Mouse (Mus musculus) kidney, postnatal 0 days (tissue): ENCODE results near the gene Paxx. TPM values are rescaled to one million over a fixed set of nuclear protein-coding genes. Genes with fewer than 3 reads are reported as not detected.

ENCODE experiments used
- ATAC-seq: fragments of 200-750 bp; cut with Nextera tagmentation; replicated peaks from 2 replicates; pipeline ENCODE4 v1.8.0; 2017; ENCODE audit warnings: low read depth, moderate number of reproducible peaks, moderate TSS enrichment, moderate library complexity; ENCODE audit not compliant: low FRiP score
- DNase-seq: peaks from one replicate; pipeline ENCODE4 v3.0.0-alpha.2; 2016; ENCODE audit warnings: low spot score
- H3K27ac ChIP-seq: fragments of 300-500 bp; sonication (generic); 2 replicates; pipeline ENCODE4 v1.5.1; 2014; ENCODE audit warnings: mild to moderate bottlenecking
- H3K27me3 ChIP-seq: fragments of 300-500 bp; sonication (generic); 2 replicates; pipeline ENCODE4 v1.6.1; 2014; ENCODE audit warnings: low read length, mixed read lengths; ENCODE audit not compliant: insufficient read depth
- H3K36me3 ChIP-seq: fragments of 300-500 bp; sonication (generic); 2 replicates; pipeline ENCODE4 v1.6.1; 2014; ENCODE audit warnings: low read length, mixed read lengths; ENCODE audit not compliant: insufficient read depth
- H3K4me1 ChIP-seq: fragments of 300-500 bp; sonication (generic); replicated peaks from 2 replicates; pipeline ENCODE4 v1.6.1; 2014; ENCODE audit warnings: antibody characterized with exemption, low read length, mixed read lengths; ENCODE audit not compliant: insufficient read depth
- H3K4me2 ChIP-seq: fragments of 300-500 bp; sonication (generic); 2 replicates; pipeline ENCODE4 v1.6.1; 2014; ENCODE audit warnings: mild to moderate bottlenecking, low read length, moderate library complexity, mixed read lengths
- H3K4me3 ChIP-seq: fragments of 300-500 bp; sonication (generic); replicated peaks from 2 replicates; pipeline ENCODE4 v1.5.1; 2014; ENCODE audit warnings: low read depth, low read length
- H3K9ac ChIP-seq: fragments of 300-500 bp; sonication (generic); 2 replicates; pipeline ENCODE4 v1.6.1; 2014; ENCODE audit warnings: low read depth, low read length
- H3K9me3 ChIP-seq: fragments of 300-500 bp; sonication (generic); replicated peaks from 2 replicates; pipeline ENCODE4 v1.6.1; 2016; ENCODE audit warnings: low read length, inconsistent platforms, mixed read lengths
- CTCF ChIP-seq: IDR thresholded peaks from 2 replicates; pipeline ENCODE4 v1.5.1; 2016; ENCODE audit warnings: antibody characterized with exemption, low read depth, mild to moderate bottlenecking, moderate library complexity
- WGBS: fragments of 180-500 bp; shearing (Covaris S2); extraction: QIAGEN DNeasy Blood & Tissue Kit; methylation state at CpG from one replicate; pipeline ENCODE4 v1.1.7; 2014; 5-methylcytosine and 5-hydroxymethylcytosine counted together
- polyA plus RNA-seq: library from polyadenylated mRNA; unstranded; fragments of >200 nt; fragmentation: Nextera tagmentation; extraction: Ambion mirVana; gene quantifications from 2 replicates; pipeline ENCODE4 v1.2.1, GENCODE M21; 2015

Paxx gene
- polyA plus RNA-seq, 1 experiment from 2014 or later: 42.0 TPM

- H3K4me1 ChIP-seq: peaks cover 13% of the 10 kb centered on the region; the same call in 1 of the 2 replicates
- no peak overlapping the region for H3K9ac ChIP-seq
- no peak for TF ChIP-seq CTCF
- H3K27ac ChIP-seq: no peak overlapping the region
- H3K9me3 ChIP-seq: no peaks in the 10 kb centered on the region
- H3K27me3 ChIP-seq: no peaks in the 10 kb centered on the region
- no peak overlapping the region for H3K4me2 ChIP-seq
- DNase-seq (no peak), ATAC-seq (no peak)
- no peak overlapping the region for H3K4me3 ChIP-seq
- no peaks in the 10 kb centered on the region for H3K36me3 ChIP-seq
- 84% methylated on average over 3 of the region's 3 CpGs for WGBS
Measured at GRCm38 (mm10) chr2:25463630-25464029, 2.7 kb upstream of the Paxx start.

- Histone ChIP-seq H3K4me2 (peak overlapping the region; percentile 85), H3K27me3 (no peaks in the 10 kb centered on the region), H3K9ac (no peak overlapping the region), H3K9me3 (no peaks in the 10 kb centered on the region), H3K36me3 (no peaks in the 10 kb centered on the region), H3K4me3 (peak overlapping the region; percentile 57), H3K4me1 (peaks cover 13% of the 10 kb centered on the region; the same call in 1 of the 2 replicates), H3K27ac (peak overlapping the region; percentile 60)
- ATAC-seq: no peak
- TF ChIP-seq CTCF: no peak
- no peak for DNase-seq
- 28% methylated on average over 3 of the region's 3 CpGs for WGBS
Measured at GRCm38 (mm10) chr2:25461407-25461806, 513 bp upstream of the Paxx start.

GRCm38 (mm10) chr2:25460135-25460534, 759 bp downstream of the Paxx start:
- Histone ChIP-seq H3K36me3 (no peaks in the 10 kb centered on the region), H3K4me3 (peak overlapping the region; percentile 57), H3K9me3 (no peaks in the 10 kb centered on the region), H3K4me1 (peaks cover 13% of the 10 kb centered on the region; the same call in 1 of the 2 replicates), H3K27me3 (no peaks in the 10 kb centered on the region), H3K9ac (peak overlapping the region; percentile 71; the same call in 1 of the 2 replicates), H3K27ac (peak overlapping the region; percentile 90), H3K4me2 (peak overlapping the region; percentile 85)
- WGBS: 29% methylated on average over 5 of the region's 5 CpGs
- ATAC-seq: peak; percentile 11; the same call in 1 of the 2 replicates
- no peak for TF ChIP-seq CTCF
- DNase-seq: no peak

GRCm38 (mm10) chr2:25458911-25459310, 2.0 kb downstream of the Paxx start:
- no peak overlapping the region for H3K4me2 ChIP-seq
- H3K9ac ChIP-seq: no peak overlapping the region
- H3K36me3 ChIP-seq: no peaks in the 10 kb centered on the region
- TF ChIP-seq CTCF: peak; percentile 28; the same call in 1 of the 2 replicates
- no peak overlapping the region for H3K4me3 ChIP-seq
- peaks cover 13% of the 10 kb centered on the region; the same call in 1 of the 2 replicates for H3K4me1 ChIP-seq
- H3K27ac ChIP-seq: no peak overlapping the region; the same call in 1 of the 2 replicates
- WGBS: 73% methylated on average over 5 of the region's 5 CpGs
- H3K9me3 ChIP-seq: no peaks in the 10 kb centered on the region
- H3K27me3 ChIP-seq: no peaks in the 10 kb centered on the region
- no peak for ATAC-seq
- no peak for DNase-seq

- 84% methylated on average over 9 of the region's 9 CpGs for WGBS
- Histone ChIP-seq H3K9me3 (no peaks in the 10 kb centered on the region), H3K4me2 (no peak overlapping the region), H3K9ac (0 out of 2 replicates have a peak overlapping the region, but pooled peaks have one; percentile 8), H3K27me3 (no peaks in the 10 kb centered on the region), H3K4me1 (peaks cover 13% of the 10 kb centered on the region; the same call in 1 of the 2 replicates), H3K4me3 (no peak overlapping the region), H3K27ac (no peak overlapping the region), H3K36me3 (no peaks in the 10 kb centered on the region)
- DNase-seq: no peak
- TF ChIP-seq CTCF: no peak
- no peak for ATAC-seq
Measured at GRCm38 (mm10) chr2:25457022-25457896, 3.6 kb downstream of the Paxx start.

GRCm38 (mm10) chr2:25456205-25456953, 4.5 kb downstream of the Paxx start, which contains the start of gene Clic3:
Gene Clic3, plus strand, starts transcription at chr2:25456838.
- H3K4me3 ChIP-seq: no peak within 1 kb of the TSS
- H3K4me2 ChIP-seq: no peak within 1 kb of the TSS
- no peaks in the 10 kb centered on the region for H3K9me3 ChIP-seq
- no peaks in the 10 kb centered on the region for H3K27me3 ChIP-seq
- 57% methylated on average over 14 of the region's 14 CpGs for WGBS
- peaks cover 12% of the 10 kb centered on the region; the same call in 1 of the 2 replicates for H3K4me1 ChIP-seq
- no peak for ATAC-seq
- TF ChIP-seq CTCF: no peak
- DNase-seq: no peak
- 0 out of 2 replicates have a peak within 1 kb of the TSS, but pooled peaks have one; percentile 8 for H3K9ac ChIP-seq
- H3K36me3 ChIP-seq: no peaks in the 10 kb centered on the region
- no peak within 1 kb of the TSS for H3K27ac ChIP-seq
